Mouse (Mus musculus): Measurements from ENCODE around the gene 1700009N14Rik. TPM values are rescaled to one million over a fixed set of nuclear protein-coding genes. Genes with fewer than 3 reads are reported as not detected.

The 1700009N14Rik gene
- not detected for total RNA-seq (2021)

DNA sequence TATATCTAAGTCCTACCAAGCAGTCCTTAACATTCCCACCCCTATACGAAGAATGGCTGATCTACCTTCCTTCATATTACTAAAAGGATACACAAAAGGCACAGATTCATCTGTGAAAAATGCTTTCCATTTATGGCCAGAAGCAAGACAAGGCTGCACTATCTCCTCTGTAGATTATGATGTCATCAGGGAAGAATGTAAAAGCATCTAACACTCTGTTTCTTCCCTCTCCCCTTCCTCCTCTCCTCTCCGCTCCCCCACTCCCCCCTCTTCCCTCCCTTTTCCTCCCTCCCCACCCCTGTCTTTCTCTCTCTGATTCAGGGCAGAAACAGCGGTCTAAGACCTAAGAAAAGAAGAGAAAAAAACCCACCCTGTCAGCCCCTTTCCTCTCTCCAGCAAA lies at the start of gene 1700009N14Rik:
Gene 1700009N14Rik (plus strand): TSS at position 227 of the 400 bp plus-strand sequence.
- DNase-seq (ENCODE audit: extremely low spot score in 1 of 2, low spot score in 1 of 2): no peak

GRCm38 (mm10) chr4:39437870-39438367 lies 12.2 kb upstream of the 1700009N14Rik start:
- DNase-seq (ENCODE audit: extremely low spot score in 1 of 2, low spot score in 1 of 2): no peak

- DNase-seq (ENCODE audit: extremely low spot score in 1 of 2, low spot score in 1 of 2): no peak
These were observed 24.2 kb downstream of the 1700009N14Rik start for GRCm38 (mm10) chr4:39474291-39474690.

- no peak for DNase-seq (ENCODE audit: extremely low spot score in 1 of 2, low spot score in 1 of 2)
These were observed 36.3 kb downstream of the 1700009N14Rik start for GRCm38 (mm10) chr4:39486393-39486792.

DNA sequence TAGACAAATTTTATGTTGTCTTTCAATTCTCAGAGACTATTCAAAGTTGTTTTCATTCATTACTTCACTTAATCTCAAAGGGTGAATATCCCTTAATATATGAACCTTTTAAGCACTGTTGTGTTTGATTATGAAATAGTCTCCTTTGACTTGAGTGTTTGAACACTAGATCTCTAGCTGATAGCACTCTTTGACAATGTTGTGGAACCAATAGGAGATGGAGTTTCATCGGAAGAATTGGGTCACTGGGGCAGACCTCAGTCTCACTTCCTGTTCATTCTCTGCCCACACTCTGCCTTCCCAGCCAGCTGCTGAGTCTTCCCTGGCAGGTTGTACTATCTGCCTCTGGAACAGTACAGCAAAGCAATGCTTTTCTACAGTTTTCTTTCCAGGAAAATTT lies 43.5 kb downstream of the 1700009N14Rik start:
- no peak for DNase-seq (ENCODE audit: extremely low spot score in 1 of 2, low spot score in 1 of 2)

GRCm38 (mm10) chr4:39495875-39496274 lies 45.8 kb downstream of the 1700009N14Rik start:
- no peak for DNase-seq (ENCODE audit: extremely low spot score in 1 of 2, low spot score in 1 of 2)

Measured in layer of hippocampus, postnatal 25 days (tissue).